Mouse (Mus musculus): ENCODE measurements around the gene Arpc1a. TPM values are rescaled to one million over a fixed set of nuclear protein-coding genes. Genes with fewer than 3 reads are reported as not detected.

Arpc1a gene
- polyA plus RNA-seq, 1 experiment from 2014 or later, result 147 TPM

- H3K4me2 ChIP-seq, result no peak overlapping the region
- no peak overlapping the region for H3K27ac ChIP-seq
- no peak overlapping the region for H3K9ac ChIP-seq
- ATAC-seq (ENCODE audit: insufficient number of reproducible peaks, low FRiP score, low TSS enrichment, low read depth), result no peak
- no peaks in the 10 kb centered on the region for H3K4me1 ChIP-seq
- no peaks in the 10 kb centered on the region for H3K9me3 ChIP-seq
- H3K27me3 ChIP-seq, result no peaks in the 10 kb centered on the region
- no peak overlapping the region for H3K4me3 ChIP-seq
- 94% methylated on average over 5 of the region's 5 CpGs for WGBS
- H3K36me3 ChIP-seq, result peaks cover 87% of the 10 kb centered on the region
Measured at GRCm38 (mm10) chr5:145152690-145153089, 69.1 kb downstream of the Arpc1a start.

Other genes with a start within 250 kb of the Arpc1a start
- gene Smurf1, start 118.0 kb upstream of the Arpc1a start, polyA plus RNA-seq (2015; fragmentation: Nextera tagmentation; extraction: Ambion mirVana), result 16.3 and 18.3 TPM in 2 replicates
- not detected in 2 replicates for gene Gm4871, start 51.1 kb upstream of the Arpc1a start, polyA plus RNA-seq (2015; fragmentation: Nextera tagmentation; extraction: Ambion mirVana)
- gene 1700018F24Rik, start 40.8 kb upstream of the Arpc1a start, polyA plus RNA-seq (2015; fragmentation: Nextera tagmentation; extraction: Ambion mirVana), result not detected in 2 replicates
- gene Kpna7, start 200 bp downstream of the Arpc1a start, polyA plus RNA-seq (2015; fragmentation: Nextera tagmentation; extraction: Ambion mirVana), result not detected in 2 replicates
- gene Arpc1b, start 30.4 kb downstream of the Arpc1a start, polyA plus RNA-seq (2015; fragmentation: Nextera tagmentation; extraction: Ambion mirVana), result 389 and 480 TPM in 2 replicates
- 89.2 and 95.1 TPM in 2 replicates for gene Pdap1, start 56.4 kb downstream of the Arpc1a start, polyA plus RNA-seq (2015; fragmentation: Nextera tagmentation; extraction: Ambion mirVana)
- 168 and 184 TPM in 2 replicates for gene Bud31, start 56.5 kb downstream of the Arpc1a start, polyA plus RNA-seq (2015; fragmentation: Nextera tagmentation; extraction: Ambion mirVana)
- 17.2 TPM in 2 replicates for gene Ptcd1, start 83.3 kb downstream of the Arpc1a start, polyA plus RNA-seq (2015; fragmentation: Nextera tagmentation; extraction: Ambion mirVana)
- 40.7 and 40.8 TPM in 2 replicates for gene Cpsf4, start 83.4 kb downstream of the Arpc1a start, polyA plus RNA-seq (2015; fragmentation: Nextera tagmentation; extraction: Ambion mirVana)
- gene Atp5j2, start 108.2 kb downstream of the Arpc1a start, polyA plus RNA-seq (2015; fragmentation: Nextera tagmentation; extraction: Ambion mirVana), result 590 and 623 TPM in 2 replicates
- 11.1 and 11.7 TPM in 2 replicates for gene Zkscan14, start 118.0 kb downstream of the Arpc1a start, polyA plus RNA-seq (2015; fragmentation: Nextera tagmentation; extraction: Ambion mirVana)
- 13.3 and 13.6 TPM in 2 replicates for gene Zkscan5, start 120.7 kb downstream of the Arpc1a start, polyA plus RNA-seq (2015; fragmentation: Nextera tagmentation; extraction: Ambion mirVana)
- 32.3 and 33.2 TPM in 2 replicates for gene Zfp655, start 147.9 kb downstream of the Arpc1a start, polyA plus RNA-seq (2015; fragmentation: Nextera tagmentation; extraction: Ambion mirVana)
- 0.25 and 0.92 TPM in 2 replicates for gene Zscan25, start 196.7 kb downstream of the Arpc1a start, polyA plus RNA-seq (2015; fragmentation: Nextera tagmentation; extraction: Ambion mirVana)

All from limb, embryonic 15.5 days (tissue).